Mouse (Mus musculus) midbrain, embryonic 16.5 days (tissue): ENCODE measurements at regions not wholly inside any gene's neighbourhood (a gene's known extent, or its start where the extent isn't known, plus 50 kb on each side); places are given as distances from the start of the nearest gene placed in this dataset.

ENCODE experiments used
- ATAC-seq: fragments of 200-750 bp; cut with Nextera tagmentation; 2 replicates; pipeline ENCODE4 v1.8.0; 2017; ENCODE audit warnings: moderate TSS enrichment
- H3K27ac ChIP-seq: fragments of 300-500 bp; sonication (generic); 2 replicates; pipeline ENCODE4 v1.5.1; 2014; ENCODE audit warnings: mild to moderate bottlenecking, low read length, mixed read lengths
- H3K27me3 ChIP-seq: fragments of 300-500 bp; sonication (generic); 2 replicates; pipeline ENCODE4 v1.6.1; 2014; ENCODE audit warnings: low read depth, low read length, mixed read lengths; ENCODE audit not compliant: control insufficient read depth, insufficient read depth
- H3K36me3 ChIP-seq: fragments of 300-500 bp; sonication (generic); 2 replicates; pipeline ENCODE4 v1.6.1; 2014; ENCODE audit warnings: mild to moderate bottlenecking, low read length, moderate library complexity, mixed read lengths; ENCODE audit not compliant: control insufficient read depth, insufficient read depth
- H3K4me1 ChIP-seq: fragments of 300-500 bp; sonication (generic); 2 replicates; pipeline ENCODE4 v1.6.1; 2014; ENCODE audit warnings: mild to moderate bottlenecking, low read length, mixed read lengths; ENCODE audit not compliant: control insufficient read depth, insufficient read depth
- H3K4me2 ChIP-seq: fragments of 300-500 bp; sonication (generic); 2 replicates; pipeline ENCODE4 v1.6.1; 2014; ENCODE audit warnings: mild to moderate bottlenecking, low read length, mixed read lengths
- H3K4me3 ChIP-seq: fragments of 300-500 bp; sonication (generic); 2 replicates; pipeline ENCODE4 v1.5.1; 2014; ENCODE audit warnings: low read depth, mild to moderate bottlenecking, low read length, moderate library complexity, mixed read lengths
- H3K9ac ChIP-seq: fragments of 300-500 bp; sonication (generic); 2 replicates; pipeline ENCODE4 v1.6.1; 2014; ENCODE audit warnings: low read depth, low read length, mixed read lengths
- H3K9me3 ChIP-seq: fragments of 300-500 bp; sonication (generic); replicated peaks from 2 replicates; pipeline ENCODE4 v1.6.1; 2014; ENCODE audit warnings: mild to moderate bottlenecking, low read length, mixed read lengths; ENCODE audit not compliant: control insufficient read depth, poor library complexity, severe bottlenecking
- WGBS: fragments of 180-500 bp; shearing (Covaris S2); extraction: QIAGEN DNeasy Blood & Tissue Kit; methylation state at CpG from one replicate; pipeline ENCODE4 v1.1.7; 2014; 5-methylcytosine and 5-hydroxymethylcytosine counted together

GRCm38 (mm10) chr8:8354977-8355376 is 306.1 kb downstream of the Efnb2 start:
- Histone ChIP-seq H3K9me3 (no peaks in the 10 kb centered on the region), H3K36me3 (no peaks in the 10 kb centered on the region), H3K27ac (no peak overlapping the region), H3K4me2 (no peak overlapping the region), H3K4me1 (no peaks in the 10 kb centered on the region), H3K9ac (no peak overlapping the region), H3K27me3 (no peaks in the 10 kb centered on the region), H3K4me3 (no peak overlapping the region)
- 79% methylated on average over 4 of the region's 4 CpGs for WGBS
- no peak for ATAC-seq

GRCm38 (mm10) chr8:8344661-8345060 is 316.4 kb downstream of the Efnb2 start:
- no peaks in the 10 kb centered on the region for H3K9me3 ChIP-seq
- 74% methylated on average over 2 of the region's 2 CpGs for WGBS
- no peak for ATAC-seq
- no peak overlapping the region for H3K27ac ChIP-seq
- no peak overlapping the region for H3K9ac ChIP-seq
- H3K4me1 ChIP-seq = no peaks in the 10 kb centered on the region
- H3K27me3 ChIP-seq = no peaks in the 10 kb centered on the region
- H3K36me3 ChIP-seq = no peaks in the 10 kb centered on the region
- H3K4me2 ChIP-seq = no peak overlapping the region
- no peak overlapping the region for H3K4me3 ChIP-seq

GRCm38 (mm10) chr8:8335256-8335972 is 325.6 kb downstream of the Efnb2 start:
- Histone ChIP-seq H3K36me3 (no peaks in the 10 kb centered on the region), H3K27ac (no peak overlapping the region), H3K9me3 (no peaks in the 10 kb centered on the region), H3K9ac (no peak overlapping the region), H3K4me2 (peak overlapping the region; percentile 6; the same call in 1 of the 2 replicates), H3K4me1 (peaks cover 7% of the 10 kb centered on the region; the same call in 1 of the 2 replicates), H3K4me3 (no peak overlapping the region), H3K27me3 (no peaks in the 10 kb centered on the region)
- no peak for ATAC-seq
- 45% methylated on average over 19 of the region's 19 CpGs for WGBS

- Histone ChIP-seq H3K4me3 (no peak overlapping the region), H3K9me3 (no peaks in the 10 kb centered on the region), H3K27me3 (no peaks in the 10 kb centered on the region), H3K4me2 (no peak overlapping the region), H3K36me3 (no peaks in the 10 kb centered on the region), H3K4me1 (peaks cover 7% of the 10 kb centered on the region; the same call in 1 of the 2 replicates), H3K27ac (no peak overlapping the region), H3K9ac (no peak overlapping the region)
- 77% methylated on average over 7 of the region's 7 CpGs for WGBS
- no peak for ATAC-seq
These were observed 326.5 kb downstream of the Efnb2 start for GRCm38 (mm10) chr8:8334515-8334914.

- no peak overlapping the region for H3K4me2 ChIP-seq
- H3K27me3 ChIP-seq = no peaks in the 10 kb centered on the region; the same call in 1 of the 2 replicates
- H3K27ac ChIP-seq = no peak overlapping the region
- no peaks in the 10 kb centered on the region for H3K36me3 ChIP-seq
- H3K9ac ChIP-seq = no peak overlapping the region
- no peak overlapping the region for H3K4me3 ChIP-seq
- no peaks in the 10 kb centered on the region for H3K9me3 ChIP-seq
- no peak for ATAC-seq
- 61% methylated on average over 7 of the region's 7 CpGs for WGBS
- peaks cover 7% of the 10 kb centered on the region; the same call in 1 of the 2 replicates for H3K4me1 ChIP-seq
These were observed 329.8 kb downstream of the Efnb2 start for GRCm38 (mm10) chr8:8331249-8331648.

- Histone ChIP-seq H3K27ac (no peak overlapping the region), H3K4me2 (no peak overlapping the region), H3K27me3 (no peaks in the 10 kb centered on the region; the same call in 1 of the 2 replicates), H3K36me3 (no peaks in the 10 kb centered on the region), H3K4me1 (0 out of 2 replicates have a peak, but pooled peaks cover 3% of the 10 kb centered on the region), H3K4me3 (no peak overlapping the region), H3K9ac (no peak overlapping the region), H3K9me3 (no peaks in the 10 kb centered on the region)
- no peak for ATAC-seq
- 55% methylated on average over 7 of the region's 7 CpGs for WGBS
These were observed 332.9 kb downstream of the Efnb2 start for GRCm38 (mm10) chr8:8328010-8328666.

GRCm38 (mm10) chr8:8326066-8326834 is 334.8 kb downstream of the Efnb2 start:
- WGBS = 71% methylated on average over 16 of the region's 16 CpGs
- H3K27ac ChIP-seq = no peak overlapping the region

GRCm38 (mm10) chr8:8325420-8325819 is 335.6 kb downstream of the Efnb2 start:
- WGBS = 52% methylated on average over 4 of the region's 4 CpGs
- H3K4me1 ChIP-seq = 0 out of 2 replicates have a peak, but pooled peaks cover 3% of the 10 kb centered on the region

More at GRCm38 (mm10) chr8:8326066-8326834, 334.8 kb downstream of the Efnb2 start:
- Histone ChIP-seq H3K27me3 (no peaks in the 10 kb centered on the region; the same call in 1 of the 2 replicates), H3K4me3 (no peak overlapping the region), H3K4me1 (0 out of 2 replicates have a peak, but pooled peaks cover 3% of the 10 kb centered on the region), H3K9me3 (no peaks in the 10 kb centered on the region), H3K4me2 (no peak overlapping the region), H3K36me3 (no peaks in the 10 kb centered on the region), H3K9ac (no peak overlapping the region)
- no peak for ATAC-seq

More at GRCm38 (mm10) chr8:8325420-8325819, 335.6 kb downstream of the Efnb2 start:
- no peaks in the 10 kb centered on the region for H3K9me3 ChIP-seq
- H3K36me3 ChIP-seq = no peaks in the 10 kb centered on the region
- no peak overlapping the region for H3K4me3 ChIP-seq
- no peaks in the 10 kb centered on the region; the same call in 1 of the 2 replicates for H3K27me3 ChIP-seq
- ATAC-seq = no peak
- no peak overlapping the region for H3K27ac ChIP-seq
- H3K4me2 ChIP-seq = no peak overlapping the region
- H3K9ac ChIP-seq = no peak overlapping the region
